Mouse (Mus musculus) E14TG2a.4 (cell line): Measurements from ENCODE around the gene Abhd16a.

Experiments
- H3K27me3 ChIP-seq: 2 replicates; pipeline ENCODE4 v1.6.1; 2014; ENCODE audit warnings: low read length, control low read depth; ENCODE audit not compliant: insufficient read depth
- H3K36me3 ChIP-seq: 2 replicates; pipeline ENCODE4 v1.6.1; 2014; ENCODE audit warnings: low read length, control low read depth; ENCODE audit not compliant: insufficient read depth
- H3K4me1 ChIP-seq: replicated peaks from 2 replicates; pipeline ENCODE4 v1.6.1; 2014; ENCODE audit warnings: low read depth, low read length, control low read depth
- H3K4me3 ChIP-seq: replicated peaks from 2 replicates; pipeline ENCODE4 v1.5.1; 2014; ENCODE audit warnings: mild to moderate bottlenecking, low read length
- H3K9me3 ChIP-seq: 2 replicates; pipeline ENCODE4 v1.6.1; 2014; ENCODE audit warnings: low read length, control low read depth
- CTCF ChIP-seq: conservative IDR thresholded peaks from 2 replicates; pipeline ENCODE4 v1.5.1; 2014; ENCODE audit warnings: low read length
- NANOG ChIP-seq: IDR thresholded peaks from 2 replicates; pipeline ENCODE4 v1.6.1; 2014; ENCODE audit warnings: borderline replicate concordance, low read length, mixed read lengths
- POU5F1 ChIP-seq: IDR thresholded peaks from 2 replicates; pipeline ENCODE4 v1.6.1; 2014; ENCODE audit warnings: low read length, borderline replicate concordance

The Abhd16a gene

DNA sequence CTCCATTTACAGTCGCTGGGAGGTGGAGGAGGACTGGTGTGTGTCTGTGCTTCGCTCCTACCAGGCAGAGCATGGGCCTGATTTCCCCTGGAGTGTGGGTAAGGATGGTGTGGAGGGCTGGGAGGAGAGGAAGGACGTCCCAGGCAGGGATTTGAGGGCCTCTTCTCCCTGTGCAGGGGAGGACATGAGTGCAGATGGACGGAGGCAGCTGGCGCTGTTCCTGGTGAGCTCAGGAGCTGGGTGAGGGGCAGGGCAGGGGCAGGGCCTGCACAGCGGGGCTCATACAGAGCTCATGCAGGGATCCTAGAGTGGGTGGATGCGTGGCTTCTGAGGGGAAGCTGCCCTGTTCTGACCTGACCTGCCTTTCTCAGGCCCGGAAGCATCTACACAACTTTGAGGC, 13.2 kb downstream of the Abhd16a start:
- TF ChIP-seq NANOG: no peak
- no peak for TF ChIP-seq CTCF
- no peak for TF ChIP-seq POU5F1
- H3K9me3 ChIP-seq: no peaks in the 10 kb centered on the region
- H3K4me3 ChIP-seq: no peak overlapping the region
- peaks cover 61% of the 10 kb centered on the region for H3K36me3 ChIP-seq
- no peaks in the 10 kb centered on the region for H3K27me3 ChIP-seq
- peaks cover 56% of the 10 kb centered on the region for H3K4me1 ChIP-seq

GRCm38 (mm10) chr17:35103221-35103690, 14.2 kb downstream of the Abhd16a start:
- Histone ChIP-seq H3K27me3 (no peaks in the 10 kb centered on the region), H3K9me3 (no peaks in the 10 kb centered on the region), H3K4me3 (no peak overlapping the region), H3K36me3 (peaks cover 53% of the 10 kb centered on the region), H3K4me1 (peaks cover 56% of the 10 kb centered on the region)
- no peak for TF ChIP-seq POU5F1
- no peak for TF ChIP-seq NANOG
- TF ChIP-seq CTCF: no peak

- TF ChIP-seq POU5F1 (no peak), CTCF (no peak), NANOG (no peak)
- H3K4me1 ChIP-seq: peaks cover 55% of the 10 kb centered on the region
- H3K36me3 ChIP-seq: peaks cover 45% of the 10 kb centered on the region
- no peak overlapping the region for H3K4me3 ChIP-seq
- no peaks in the 10 kb centered on the region for H3K9me3 ChIP-seq
- no peaks in the 10 kb centered on the region for H3K27me3 ChIP-seq
Measured at GRCm38 (mm10) chr17:35104079-35104478, 15.0 kb downstream of the Abhd16a start.

- H3K9me3 ChIP-seq: no peaks in the 10 kb centered on the region
- H3K27me3 ChIP-seq: no peaks in the 10 kb centered on the region
- H3K36me3 ChIP-seq: peaks cover 40% of the 10 kb centered on the region
- no peak overlapping the region for H3K4me3 ChIP-seq
- TF ChIP-seq CTCF (no peak), NANOG (no peak), POU5F1 (no peak)
- H3K4me1 ChIP-seq: peaks cover 50% of the 10 kb centered on the region
Measured at GRCm38 (mm10) chr17:35104754-35105153, 15.7 kb downstream of the Abhd16a start.

DNA sequence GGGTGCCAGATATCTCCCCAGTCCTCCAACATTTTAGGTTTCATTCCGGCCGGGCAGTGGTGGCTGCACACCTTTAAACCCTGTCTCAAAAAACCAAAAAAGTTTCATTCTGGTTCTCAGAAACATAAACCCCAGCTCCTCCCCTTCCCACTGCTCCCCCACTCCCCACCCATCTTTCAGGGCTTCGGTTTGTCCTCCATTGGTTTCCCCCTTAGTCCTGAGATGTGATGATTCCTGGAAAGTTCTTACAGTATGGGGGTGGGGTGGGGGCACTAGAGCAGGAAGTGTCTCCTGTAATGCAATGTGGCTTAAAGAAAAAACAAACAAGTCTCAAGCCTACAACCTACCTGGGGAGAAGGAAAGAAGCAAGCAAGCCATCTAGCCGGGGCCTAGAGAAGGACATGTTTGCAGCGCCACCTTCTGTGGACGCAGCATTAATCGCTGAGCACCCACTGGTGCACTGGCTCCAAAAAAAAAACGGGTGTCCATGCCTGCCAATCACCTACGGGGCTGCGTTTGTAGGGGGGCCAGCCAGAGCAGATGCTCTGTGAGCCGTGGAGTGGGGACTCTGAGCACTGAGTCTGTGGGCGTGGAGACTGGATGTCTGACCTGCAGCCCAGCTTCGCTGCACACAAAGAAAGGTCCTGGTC, 16.8 kb downstream of the Abhd16a start:
- TF ChIP-seq NANOG (no peak), CTCF (no peak; the same call in 1 of the 2 replicates), POU5F1 (no peak)
- Histone ChIP-seq H3K36me3 (peaks cover 31% of the 10 kb centered on the region), H3K9me3 (no peaks in the 10 kb centered on the region), H3K27me3 (no peaks in the 10 kb centered on the region), H3K4me1 (peaks cover 44% of the 10 kb centered on the region), H3K4me3 (no peak overlapping the region)

DNA sequence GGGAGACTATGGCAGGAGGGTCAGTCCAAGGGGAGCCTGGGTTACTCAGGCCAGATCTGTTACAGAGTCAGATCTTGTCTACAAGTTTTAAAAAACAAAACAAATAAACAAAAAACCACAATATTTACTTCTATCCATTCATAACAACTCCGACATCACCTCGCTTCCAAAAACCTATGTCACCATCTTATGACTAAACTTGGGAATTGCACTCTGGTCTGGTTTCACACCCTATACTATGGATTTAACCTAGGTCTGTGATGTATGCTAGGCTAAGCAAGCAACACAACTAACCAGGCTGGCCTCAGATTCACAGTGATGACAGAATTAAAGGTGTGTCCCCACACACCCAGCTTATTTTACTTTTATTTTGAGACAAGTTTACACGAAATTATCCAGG, 17.5 kb downstream of the Abhd16a start:
- no peak overlapping the region for H3K4me3 ChIP-seq
- TF ChIP-seq POU5F1 (no peak), CTCF (no peak), NANOG (no peak)

GRCm38 (mm10) chr17:35108097-35108496, 19.0 kb downstream of the Abhd16a start, which contains the start of gene Ly6g5c:
Ly6g5c (plus strand) TSS chr17:35108279.
- peaks cover 9% of the 10 kb centered on the region for H3K36me3 ChIP-seq
- TF ChIP-seq POU5F1: no peak
- no peak for TF ChIP-seq CTCF
- TF ChIP-seq NANOG: no peak
- no peaks in the 10 kb centered on the region for H3K27me3 ChIP-seq
- no peaks in the 10 kb centered on the region for H3K9me3 ChIP-seq
- peaks cover 46% of the 10 kb centered on the region for H3K4me1 ChIP-seq
- H3K4me3 ChIP-seq: no peak within 1 kb of the TSS

More for the DNA sequence above, 17.5 kb downstream of the Abhd16a start:
- H3K4me1 ChIP-seq: peaks cover 44% of the 10 kb centered on the region
- H3K9me3 ChIP-seq: no peaks in the 10 kb centered on the region
- H3K36me3 ChIP-seq: peaks cover 24% of the 10 kb centered on the region
- H3K27me3 ChIP-seq: no peaks in the 10 kb centered on the region

- no peaks in the 10 kb centered on the region for H3K9me3 ChIP-seq
- peaks cover 47% of the 10 kb centered on the region for H3K4me1 ChIP-seq
- TF ChIP-seq CTCF: no peak
- H3K27me3 ChIP-seq: no peaks in the 10 kb centered on the region
- no peak overlapping the region for H3K4me3 ChIP-seq
- peaks cover 29% of the 10 kb centered on the region for H3K36me3 ChIP-seq
Measured at GRCm38 (mm10) chr17:35111774-35112173, 22.7 kb downstream of the Abhd16a start.
